Mouse (Mus musculus) induced T-regulatory cell, adult 2 months (primary cell): ENCODE data around the gene Sult1a1.

Experiments
- DNase-seq: peaks from one replicate; pipeline ENCODE4 v3.0.0-alpha.2; 2012; ENCODE audit warnings: low read depth

The Sult1a1 gene

DNA sequence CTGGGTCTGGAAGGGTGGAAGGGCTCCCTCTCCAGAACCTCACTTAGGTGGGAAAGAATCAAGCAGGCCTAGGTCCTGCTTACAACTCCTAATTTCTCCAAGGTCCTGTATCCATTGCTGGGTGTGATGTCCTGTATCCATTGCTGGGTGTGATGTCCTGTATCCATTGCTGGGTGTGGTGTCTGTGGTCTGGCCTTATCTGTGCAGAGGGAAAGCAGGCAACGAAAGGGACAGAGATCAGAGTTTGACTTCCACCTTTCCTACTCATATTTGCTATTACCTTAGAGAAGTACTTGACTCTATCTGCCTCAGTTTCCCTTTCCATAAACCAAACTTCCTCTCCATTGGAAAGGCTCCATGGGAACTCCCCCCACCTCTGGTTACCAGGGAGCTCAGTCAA is 52.9 kb downstream of the Sult1a1 start:
- DNase-seq: no peak
